Mouse (Mus musculus) lung, adult 2 months (tissue): Measurements from ENCODE around the gene Alkbh7. TPM values are rescaled to one million over a fixed set of nuclear protein-coding genes. Genes with fewer than 3 reads are reported as not detected.

Experiments used
- DNase-seq: peaks from one replicate; pipeline ENCODE4 v3.0.0; 2022
- H3K4me1 ChIP-seq: fragments of 200-500 bp; 2 replicates; pipeline ENCODE4 v1.6.1; 2011; ENCODE audit warnings: low read length; ENCODE audit not compliant: control insufficient read depth, insufficient read depth
- H3K4me3 ChIP-seq: fragments of 200-500 bp; replicated peaks from 2 replicates; pipeline ENCODE3; 2011; ENCODE audit warnings: low read depth, mild to moderate bottlenecking, control low read depth, low read length; ENCODE audit errors: extremely low read depth
- CTCF ChIP-seq: fragments of 200-500 bp; IDR thresholded peaks from 2 replicates; pipeline ENCODE4 v1.5.1; 2011; ENCODE audit warnings: mild to moderate bottlenecking, low read length, control low read depth; ENCODE audit not compliant: insufficient read depth
- POLR2A ChIP-seq: fragments of 200-500 bp; IDR thresholded peaks from 2 replicates; pipeline ENCODE4 v1.6.1; 2011; ENCODE audit warnings: low read depth, mild to moderate bottlenecking, control low read depth, low read length, borderline replicate concordance; ENCODE audit errors: extremely low read depth
- WGBS: fragments of 180-500 bp; shearing (Covaris S2); methylation state at CpG from one replicate; pipeline ENCODE4 v1.1.7; 2018; 5-methylcytosine and 5-hydroxymethylcytosine counted together
- polyA plus RNA-seq: library from polyadenylated mRNA; depleted of rRNA; stranded (reverse); fragments of >200 nt; gene quantifications from 2 replicates; pipeline ENCODE4 v1.2.3, GENCODE M21; 2012

The Alkbh7 gene
- polyA plus RNA-seq, 1 experiment = 24.1 TPM

GRCm38 (mm10) chr17:56985656-56986055 lies 11.5 kb upstream of the Alkbh7 start:
- no peak overlapping the region for H3K4me3 ChIP-seq
- H3K4me1 ChIP-seq = no peaks in the 10 kb centered on the region; the same call in 1 of the 2 replicates
- TF ChIP-seq CTCF (no peak), POLR2A (no peak)
- 76% methylated on average over 3 of the region's 3 CpGs for WGBS
- no peak for DNase-seq

- WGBS = 81% methylated on average over 3 of the region's 3 CpGs
- peaks cover 6% of the 10 kb centered on the region for H3K4me1 ChIP-seq
- DNase-seq = no peak
- TF ChIP-seq POLR2A (no peak), CTCF (no peak)
- H3K4me3 ChIP-seq = no peak overlapping the region
Measured at GRCm38 (mm10) chr17:56986105-56986805, 10.9 kb upstream of the Alkbh7 start.

- 74% methylated on average over 7 of the region's 7 CpGs for WGBS
- no peak for DNase-seq
- Histone ChIP-seq H3K4me3 (no peak overlapping the region), H3K4me1 (peaks cover 6% of the 10 kb centered on the region)
- TF ChIP-seq CTCF (no peak), POLR2A (no peak)
Measured at GRCm38 (mm10) chr17:56988441-56988840, 8.7 kb upstream of the Alkbh7 start.

GRCm38 (mm10) chr17:56988921-56989430 lies 8.2 kb upstream of the Alkbh7 start:
- 65% methylated on average over 7 of the region's 7 CpGs for WGBS
- no peak for TF ChIP-seq CTCF
- TF ChIP-seq POLR2A = no peak
- Histone ChIP-seq H3K4me3 (no peak overlapping the region), H3K4me1 (peaks cover 6% of the 10 kb centered on the region)
- DNase-seq = no peak

- no peak for TF ChIP-seq CTCF
- TF ChIP-seq POLR2A = no peak
- no peak for DNase-seq
- Histone ChIP-seq H3K4me1 (peaks cover 6% of the 10 kb centered on the region), H3K4me3 (peak overlapping the region; percentile 92)
- 2% methylated on average over 25 of the region's 25 CpGs for WGBS
Measured at GRCm38 (mm10) chr17:56989467-56990114, 7.5 kb upstream of the Alkbh7 start.

GRCm38 (mm10) chr17:56990115-56990746 lies 6.9 kb upstream of the Alkbh7 start, which contains the start of gene Clpp:
Gene Clpp (plus strand): TSS chr17:56990305.
- H3K4me1 ChIP-seq = peaks cover 6% of the 10 kb centered on the region
- peak; percentile 96 for TF ChIP-seq POLR2A
- TF ChIP-seq CTCF = no peak
- under 1% methylated on average over 52 of the region's 52 CpGs for WGBS
- peak; percentile 93 for DNase-seq
- H3K4me3 ChIP-seq = peak within 1 kb of the TSS; percentile 100

- peaks cover 6% of the 10 kb centered on the region for H3K4me1 ChIP-seq
- WGBS = 62% methylated on average over 2 of the region's 2 CpGs
Measured at GRCm38 (mm10) chr17:56990966-56991365, 6.2 kb upstream of the Alkbh7 start.

GRCm38 (mm10) chr17:56995046-56995445 lies 2.1 kb upstream of the Alkbh7 start:
- Histone ChIP-seq H3K4me1 (peaks cover 8% of the 10 kb centered on the region), H3K4me3 (no peak overlapping the region)
- TF ChIP-seq POLR2A (no peak), CTCF (no peak)
- DNase-seq = no peak
- WGBS = 87% methylated on average over 8 of the region's 8 CpGs

More at GRCm38 (mm10) chr17:56990966-56991365, 6.2 kb upstream of the Alkbh7 start:
- TF ChIP-seq CTCF = no peak
- TF ChIP-seq POLR2A = no peak
- H3K4me3 ChIP-seq = peak overlapping the region; percentile 47
- DNase-seq = no peak

GRCm38 (mm10) chr17:56996506-56996905 lies 633 bp upstream of the Alkbh7 start:
- no peak for DNase-seq
- H3K4me3 ChIP-seq = no peak overlapping the region
- TF ChIP-seq POLR2A (no peak), CTCF (no peak)
- H3K4me1 ChIP-seq = 0 out of 2 replicates have a peak, but pooled peaks cover 2% of the 10 kb centered on the region
- WGBS = 66% methylated on average over 2 of the region's 2 CpGs
